Mouse (Mus musculus) stomach, embryonic 15.5 days (tissue): ENCODE measurements around the gene Siglech. TPM values are rescaled to one million over a fixed set of nuclear protein-coding genes. Genes with fewer than 3 reads are reported as not detected.
"Not testable (repeated sequence)": the region's sequence is repeated elsewhere in the genome, so short reads cannot be mapped to it uniquely, and the experiment has no call there.

Experiments used
- ATAC-seq: fragments of 200-750 bp; cut with Nextera tagmentation; 2 replicates; pipeline ENCODE4 v1.8.0; 2017; ENCODE audit warnings: low read depth, moderate number of reproducible peaks, moderate TSS enrichment; ENCODE audit not compliant: insufficient read depth, low FRiP score
- H3K27ac ChIP-seq: fragments of 300-500 bp; sonication (generic); 2 replicates; pipeline ENCODE4 v1.5.1; 2015; ENCODE audit warnings: mild to moderate bottlenecking, inconsistent platforms
- H3K27me3 ChIP-seq: fragments of 300-500 bp; sonication (generic); replicated peaks from 2 replicates; pipeline ENCODE4 v1.6.1; 2015; ENCODE audit warnings: inconsistent platforms
- H3K36me3 ChIP-seq: fragments of 300-500 bp; sonication (generic); 2 replicates; pipeline ENCODE4 v1.6.1; 2015; ENCODE audit warnings: inconsistent platforms
- H3K4me1 ChIP-seq: fragments of 300-500 bp; sonication (generic); 2 replicates; pipeline ENCODE4 v1.6.1; 2015; ENCODE audit warnings: inconsistent platforms
- H3K4me2 ChIP-seq: fragments of 300-500 bp; sonication (generic); 2 replicates; pipeline ENCODE4 v1.6.1; 2015; ENCODE audit warnings: mild to moderate bottlenecking, inconsistent platforms
- H3K4me3 ChIP-seq: fragments of 300-500 bp; sonication (generic); replicated peaks from 2 replicates; pipeline ENCODE4 v1.5.1; 2015; ENCODE audit warnings: inconsistent platforms
- H3K9ac ChIP-seq: fragments of 300-500 bp; sonication (generic); 2 replicates; pipeline ENCODE4 v1.6.1; 2015; ENCODE audit warnings: inconsistent platforms
- H3K9me3 ChIP-seq: fragments of 300-500 bp; sonication (generic); 2 replicates; pipeline ENCODE4 v1.6.1; 2016; ENCODE audit warnings: inconsistent platforms
- WGBS: fragments of 180-500 bp; shearing (Covaris S2); methylation state at CpG from one replicate; pipeline ENCODE4 v1.1.7; 2015; 5-methylcytosine and 5-hydroxymethylcytosine counted together
- polyA plus RNA-seq: library from polyadenylated mRNA; unstranded; fragments of >200 nt; fragmentation: Nextera tagmentation; extraction: Ambion mirVana; gene quantifications from 2 replicates; pipeline ENCODE4 v1.2.1, GENCODE M21; 2015

Siglech gene
- polyA plus RNA-seq, 1 experiment from 2014 or later, result 0.89 TPM

DNA sequence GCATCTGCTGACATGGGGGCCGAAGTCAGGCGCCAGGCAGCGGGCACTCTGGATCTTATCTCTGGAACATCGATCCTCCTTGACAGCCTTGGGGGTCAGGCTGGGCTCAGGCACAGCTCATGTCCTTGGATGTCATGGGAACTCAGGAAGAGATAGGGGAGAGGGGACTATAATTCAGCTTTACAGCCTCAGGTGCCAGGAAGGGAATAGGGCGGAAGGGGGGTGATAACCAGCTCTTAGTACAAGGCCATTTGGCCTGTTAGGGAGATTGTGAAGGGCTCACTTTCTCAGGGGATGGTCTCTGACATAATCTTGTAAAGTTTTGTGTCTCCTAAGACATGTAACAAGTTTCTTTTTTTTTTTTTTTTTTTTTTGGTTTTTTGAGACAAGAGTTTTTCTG is 22.6 kb downstream of the Siglech start:
- 40% methylated on average over 5 of the region's 5 CpGs for WGBS
- H3K9ac ChIP-seq, H3K4me1 ChIP-seq, H3K36me3 ChIP-seq, H3K9me3 ChIP-seq, H3K4me2 ChIP-seq, ATAC-seq, H3K27ac ChIP-seq, H3K4me3 ChIP-seq, H3K27me3 ChIP-seq: not testable (repeated sequence)

DNA sequence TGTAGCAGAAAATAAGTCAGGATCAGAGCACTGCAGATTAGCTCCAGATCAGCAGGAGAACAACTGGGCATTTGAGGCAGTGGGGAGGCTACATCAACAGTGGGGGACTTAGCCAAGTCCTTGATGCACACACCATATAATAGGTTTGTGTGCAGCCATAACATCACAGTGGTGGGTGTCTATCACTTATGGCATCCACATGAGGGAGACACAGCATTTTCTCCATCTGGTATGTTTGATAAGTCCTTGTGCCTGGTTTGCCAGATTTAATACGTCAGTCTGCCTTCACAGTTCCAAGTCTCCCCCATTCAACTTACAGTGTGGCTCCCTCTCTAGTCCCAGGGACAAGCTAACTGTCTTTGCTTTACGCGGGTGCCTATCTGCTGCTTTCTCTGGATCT is 24.3 kb downstream of the Siglech start:
- Histone ChIP-seq H3K4me1 (no peaks in the 10 kb centered on the region), H3K9me3 (no peaks in the 10 kb centered on the region), H3K4me3 (no peak overlapping the region), H3K36me3 (peaks cover 14% of the 10 kb centered on the region), H3K4me2 (no peak overlapping the region), H3K27me3 (no peaks in the 10 kb centered on the region), H3K9ac (no peak overlapping the region), H3K27ac (no peak overlapping the region)
- WGBS, result 76% methylated on average over 3 of the region's 3 CpGs
- no peak for ATAC-seq

DNA sequence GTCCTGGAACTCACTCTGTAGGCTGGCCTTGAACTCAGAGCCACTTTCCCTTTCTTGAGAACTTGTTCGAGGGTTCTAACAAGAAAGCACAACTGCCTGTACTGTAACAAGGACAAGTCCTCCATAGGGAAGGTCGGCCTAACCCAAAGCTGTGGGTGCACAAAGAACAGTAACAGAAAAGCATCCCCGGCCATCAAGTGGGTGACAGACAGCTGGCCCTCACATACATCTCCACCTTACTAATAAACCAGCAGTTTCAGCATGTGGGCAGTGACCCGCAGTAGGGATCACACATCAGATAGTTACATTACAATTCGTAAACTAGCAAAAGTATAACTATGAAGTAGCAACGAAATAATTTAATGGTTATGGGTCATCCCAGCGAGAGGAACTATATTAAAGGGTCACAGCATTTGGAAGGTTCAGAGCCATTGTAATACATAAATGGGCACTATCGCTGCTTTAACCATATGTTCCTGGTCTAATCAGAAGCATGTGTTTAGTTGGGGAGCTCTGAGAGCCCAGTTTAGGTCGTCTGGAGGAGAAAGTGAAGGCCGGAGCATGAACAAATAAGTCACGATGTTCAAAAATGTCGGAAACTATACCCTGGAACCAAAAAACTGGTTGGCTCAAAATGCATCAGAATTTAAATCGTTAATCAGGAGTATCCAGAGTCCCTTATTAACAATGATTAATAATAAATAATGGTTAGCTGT is 25.4 kb downstream of the Siglech start:
- no peaks in the 10 kb centered on the region for H3K4me1 ChIP-seq
- 37% methylated on average over 13 of the region's 13 CpGs for WGBS
- H3K9me3 ChIP-seq, result no peaks in the 10 kb centered on the region
- ATAC-seq, result peak; percentile 15; the same call in 1 of the 2 replicates
- no peaks in the 10 kb centered on the region for H3K27me3 ChIP-seq
- H3K9ac ChIP-seq, result peak overlapping the region; percentile 39; the same call in 1 of the 2 replicates
- peak overlapping the region; percentile 58 for H3K4me2 ChIP-seq
- peaks cover 19% of the 10 kb centered on the region for H3K36me3 ChIP-seq
- peak overlapping the region; percentile 83 for H3K4me3 ChIP-seq
- H3K27ac ChIP-seq, result 0 out of 2 replicates have a peak overlapping the region, but pooled peaks have one; percentile 26

DNA sequence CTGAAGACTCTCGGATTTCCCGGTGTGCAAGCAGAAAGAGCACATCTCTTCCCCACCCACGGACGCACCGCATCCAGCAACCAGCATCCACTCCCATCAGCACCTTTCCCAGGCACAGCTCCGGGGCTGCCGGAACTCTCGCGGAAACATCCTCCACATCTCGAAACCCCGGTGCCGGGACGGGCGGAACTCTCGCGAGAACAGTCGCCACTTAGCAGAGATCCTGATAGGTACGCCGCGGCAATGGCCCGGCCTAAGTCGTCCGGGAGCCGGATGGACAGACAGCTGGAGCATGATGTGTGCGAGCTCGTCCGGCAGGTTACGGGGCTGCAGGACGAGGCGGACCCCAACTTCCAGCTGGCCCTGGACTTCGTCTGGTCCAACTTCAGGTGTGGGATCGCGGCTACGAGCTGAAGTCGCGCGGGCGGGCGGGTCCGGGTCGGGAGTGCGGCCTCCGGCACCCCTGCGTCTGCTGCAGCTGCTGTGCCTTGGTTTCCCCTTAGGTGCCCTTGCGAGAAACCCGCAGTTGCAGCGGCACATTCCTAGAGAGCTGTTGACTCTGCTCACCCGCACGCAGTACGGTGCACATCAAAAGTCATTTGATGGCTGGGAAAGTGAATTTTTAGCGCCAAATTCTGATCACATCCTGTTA is 26.1 kb downstream of the Siglech start, which contains the start of gene Tubgcp5:
Gene Tubgcp5, plus strand, starts transcription at position 203 of the 652 bp plus-strand sequence.
- H3K9ac ChIP-seq, result peak within 1 kb of the TSS; percentile 71
- WGBS, result under 1% methylated on average over 51 of the region's 51 CpGs
- H3K4me3 ChIP-seq, result peak within 1 kb of the TSS; percentile 83
- H3K9me3 ChIP-seq, result no peaks in the 10 kb centered on the region
- no peaks in the 10 kb centered on the region for H3K27me3 ChIP-seq
- peak within 1 kb of the TSS; percentile 58 for H3K4me2 ChIP-seq
- H3K4me1 ChIP-seq, result no peaks in the 10 kb centered on the region
- H3K27ac ChIP-seq, result peak within 1 kb of the TSS; percentile 63; the same call in 1 of the 2 replicates
- ATAC-seq, result peak; percentile 100
- peaks cover 19% of the 10 kb centered on the region for H3K36me3 ChIP-seq

DNA sequence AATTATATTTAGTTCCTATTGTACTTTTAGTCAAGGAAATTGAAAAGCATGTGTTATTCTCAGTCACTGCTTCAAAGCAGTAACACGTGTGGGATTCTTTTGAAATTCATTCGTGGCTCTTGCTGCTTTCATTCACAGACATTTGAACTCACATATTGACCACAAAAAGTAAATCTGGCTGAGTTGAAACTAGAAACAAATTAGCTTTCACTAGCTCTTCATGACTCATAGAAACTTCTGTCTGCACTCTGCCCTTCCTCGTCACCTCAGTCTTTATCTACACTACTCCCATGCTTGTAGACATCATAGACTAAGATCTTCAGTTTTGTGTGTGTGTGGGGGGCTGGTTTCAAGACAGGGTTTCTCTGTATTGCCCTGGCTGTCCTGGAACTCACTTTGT is 32.0 kb downstream of the Siglech start:
- Histone ChIP-seq H3K36me3 (peaks cover 33% of the 10 kb centered on the region), H3K4me1 (no peaks in the 10 kb centered on the region), H3K4me3 (no peak overlapping the region), H3K27ac (no peak overlapping the region), H3K9ac (no peak overlapping the region), H3K4me2 (no peak overlapping the region), H3K9me3 (no peaks in the 10 kb centered on the region), H3K27me3 (no peaks in the 10 kb centered on the region)
- ATAC-seq, result no peak
- 86% methylated on average over 3 of the region's 3 CpGs for WGBS

DNA sequence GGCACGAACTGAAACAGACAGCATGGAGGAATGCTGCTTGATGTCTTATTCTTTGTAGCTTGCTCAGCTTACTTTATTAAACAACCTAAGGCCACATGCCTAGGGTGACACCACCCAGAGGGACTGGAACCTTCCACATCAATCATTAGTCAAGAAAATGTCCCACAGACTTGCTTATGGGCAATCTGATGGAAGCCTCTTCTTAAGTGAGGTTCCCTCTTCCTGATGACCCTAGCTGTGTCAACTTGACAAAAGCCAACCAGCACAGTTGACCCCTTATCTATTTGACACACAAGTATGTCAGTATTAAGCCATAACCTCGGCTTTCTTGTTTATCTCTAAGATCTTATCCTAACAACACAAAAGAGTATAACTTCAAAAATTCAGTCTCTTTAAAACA is 42.0 kb downstream of the Siglech start:
- H3K4me1 ChIP-seq, result no peaks in the 10 kb centered on the region
- H3K27ac ChIP-seq, result no peak overlapping the region
- peaks cover 39% of the 10 kb centered on the region for H3K36me3 ChIP-seq

DNA sequence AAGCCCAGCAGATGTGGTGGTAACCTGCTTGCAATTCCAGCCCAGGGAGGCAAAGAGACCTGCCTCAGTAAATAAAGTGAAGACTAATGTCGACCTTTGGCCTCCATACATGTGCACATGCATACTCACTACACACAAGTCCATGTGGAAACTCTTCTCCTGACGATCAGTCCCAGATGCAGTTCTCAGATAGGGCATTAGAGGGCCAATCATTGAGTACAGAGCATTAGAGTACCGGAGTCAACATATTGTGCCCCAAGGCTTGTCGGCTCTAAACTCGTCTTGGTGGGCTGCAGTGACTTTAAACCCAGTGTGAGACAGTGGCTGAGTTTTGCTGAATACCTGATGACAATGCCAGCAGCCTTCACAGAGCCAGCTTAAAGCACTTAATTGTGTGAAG is 56.5 kb downstream of the Siglech start:
- Histone ChIP-seq H3K27me3 (no peaks in the 10 kb centered on the region), H3K27ac (no peak overlapping the region), H3K4me3 (no peak overlapping the region), H3K4me1 (no peaks in the 10 kb centered on the region), H3K4me2 (no peak overlapping the region), H3K36me3 (peaks cover 33% of the 10 kb centered on the region), H3K9ac (no peak overlapping the region), H3K9me3 (no peaks in the 10 kb centered on the region)
- WGBS, result 80% methylated on average over 5 of the region's 5 CpGs
- no peak for ATAC-seq

More for the DNA sequence above, 42.0 kb downstream of the Siglech start:
- ATAC-seq, result no peak
- no peak overlapping the region for H3K4me2 ChIP-seq
- WGBS, result 76% methylated on average over 2 of the region's 2 CpGs
- H3K9me3 ChIP-seq, result no peaks in the 10 kb centered on the region
- H3K9ac ChIP-seq, result no peak overlapping the region
- H3K4me3 ChIP-seq, result no peak overlapping the region
- no peaks in the 10 kb centered on the region for H3K27me3 ChIP-seq

DNA sequence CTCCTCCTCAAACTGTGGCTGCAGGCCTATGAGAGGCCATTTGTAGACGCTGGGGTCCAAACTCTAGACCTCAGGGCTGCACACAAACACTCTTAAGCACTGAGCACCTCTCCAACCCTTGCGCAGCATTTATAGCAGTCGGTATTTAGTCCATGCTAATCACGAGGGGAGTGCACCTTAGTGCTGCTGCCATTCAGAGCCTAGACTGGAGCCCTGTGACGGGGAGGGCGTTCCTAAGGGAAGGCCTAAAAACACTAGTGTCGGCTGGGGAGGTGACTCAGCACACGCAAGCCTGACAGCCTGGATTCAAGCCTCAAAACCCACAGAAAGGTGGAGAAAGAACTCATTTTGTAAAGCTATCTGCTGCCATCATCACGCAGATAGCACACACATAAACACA is 59.6 kb downstream of the Siglech start:
- Histone ChIP-seq H3K4me1 (no peaks in the 10 kb centered on the region), H3K27ac (no peak overlapping the region), H3K9me3 (no peaks in the 10 kb centered on the region), H3K27me3 (no peaks in the 10 kb centered on the region), H3K36me3 (peaks cover 22% of the 10 kb centered on the region), H3K9ac (no peak overlapping the region), H3K4me2 (no peak overlapping the region), H3K4me3 (no peak overlapping the region)
- WGBS, result 83% methylated on average over 9 of the region's 9 CpGs
- ATAC-seq, result no peak

Other genes with a start within 250 kb of the Siglech start
- gene Tubgcp5, start 26.0 kb downstream of the Siglech start, polyA plus RNA-seq, result 31.2 and 31.9 TPM in 2 replicates
- gene Cyfip1, start 73.6 kb downstream of the Siglech start, polyA plus RNA-seq, result 103 and 105 TPM in 2 replicates
- 45.2 and 51.2 TPM in 2 replicates for gene Nipa2, start 194.3 kb downstream of the Siglech start, polyA plus RNA-seq